Mouse (Mus musculus) ES-E14 (cell line): ENCODE data around the gene Prss56. TPM values are rescaled to one million over a fixed set of nuclear protein-coding genes. Genes with fewer than 3 reads are reported as not detected.

Source experiments
- DNase-seq: peaks from one replicate; pipeline ENCODE4 v3.0.0-alpha.2; 2013; ENCODE audit warnings: low read depth, low spot score
- H3K27ac ChIP-seq: 2 replicates; pipeline ENCODE4 v1.5.1; 2012; ENCODE audit warnings: low read depth, mild to moderate bottlenecking, low read length, moderate library complexity, mixed read lengths; ENCODE audit not compliant: poor library complexity, insufficient read depth, severe bottlenecking
- H3K36me3 ChIP-seq: 2 replicates; pipeline ENCODE4 v1.6.1; 2012; ENCODE audit warnings: mild to moderate bottlenecking, low read length, moderate library complexity, mixed read lengths; ENCODE audit not compliant: control insufficient read depth, poor library complexity, insufficient read depth, severe bottlenecking
- H3K4me1 ChIP-seq, 2 experiments: fragments of 150-350 bp in 1 of 2; sonication (generic) in 1 of 2; 2 replicates each; pipeline ENCODE4 v1.6.1; 2012; ENCODE audit warnings: low read length in 2 of 2, mild to moderate bottlenecking in 1 of 2, mixed read lengths in 1 of 2; ENCODE audit not compliant: control insufficient read depth in 2 of 2, insufficient read depth in 2 of 2, poor library complexity in 1 of 2
- H3K4me3 ChIP-seq, 2 experiments: fragments of 150-350 bp in 1 of 2; sonication (generic) in 1 of 2; 2 replicates each; pipeline ENCODE4 v1.5.1; 2012; ENCODE audit warnings: low read length in 2 of 2, low read depth in 1 of 2, mild to moderate bottlenecking in 1 of 2, mixed read lengths in 1 of 2; ENCODE audit not compliant: insufficient read depth in 1 of 2, poor library complexity in 1 of 2, severe bottlenecking in 1 of 2
- H3K9ac ChIP-seq: 2 replicates; pipeline ENCODE4 v1.6.1; 2012; ENCODE audit warnings: low read depth, mild to moderate bottlenecking, low read length, mixed read lengths; ENCODE audit not compliant: poor library complexity, insufficient read depth, severe bottlenecking
- H3K9me3 ChIP-seq: fragments of 150-350 bp; sonication (generic); 2 replicates; pipeline ENCODE4 v1.6.1; 2012; ENCODE audit warnings: low read depth, mild to moderate bottlenecking, low read length; ENCODE audit not compliant: control insufficient read depth, insufficient read depth
- CHD2 ChIP-seq: IDR thresholded peaks from 2 replicates; pipeline ENCODE4 v1.6.1; 2014; ENCODE audit warnings: mild to moderate bottlenecking, low read depth, low read length, inconsistent platforms
- HCFC1 ChIP-seq: IDR thresholded peaks from 2 replicates; pipeline ENCODE4 v1.6.1; 2012; ENCODE audit warnings: low read length, inconsistent platforms, borderline replicate concordance; ENCODE audit not compliant: insufficient read depth
- MAFK ChIP-seq: IDR thresholded peaks from 2 replicates; pipeline ENCODE4 v1.6.1; 2014; ENCODE audit warnings: mild to moderate bottlenecking, low read depth, low read length, inconsistent platforms; ENCODE audit not compliant: insufficient read depth
- ZC3H11A ChIP-seq: IDR thresholded peaks from 2 replicates; pipeline ENCODE4 v1.6.1; 2012; ENCODE audit warnings: low read depth, mild to moderate bottlenecking, inconsistent platforms, low read length, borderline replicate concordance
- ZNF384 ChIP-seq: IDR thresholded peaks from 2 replicates; pipeline ENCODE4 v1.6.1; 2012; ENCODE audit warnings: low read depth, low read length, inconsistent platforms
- in situ Hi-C, 2 experiments: fragments of 600-800 bp; cut with MboI; formaldehyde crosslinking; loops; one replicate each; pipeline ENCODE4 v1.15.1; 2025; ENCODE audit warnings: low sequenced_read_pairs in 2 of 2, inconsistent platforms in 1 of 2; ENCODE audit not compliant: unreplicated experiment in 2 of 2
- total RNA-seq: library from RNA; depleted of rRNA; stranded (reverse); fragments of 300-350 nt; gene quantifications from 2 replicates; pipeline ENCODE4 v1.2.3, GENCODE M21; 2012; rRNA removed

Gene Prss56
- total RNA-seq: 0.36 and 0.37 TPM in 2 replicates

DNA sequence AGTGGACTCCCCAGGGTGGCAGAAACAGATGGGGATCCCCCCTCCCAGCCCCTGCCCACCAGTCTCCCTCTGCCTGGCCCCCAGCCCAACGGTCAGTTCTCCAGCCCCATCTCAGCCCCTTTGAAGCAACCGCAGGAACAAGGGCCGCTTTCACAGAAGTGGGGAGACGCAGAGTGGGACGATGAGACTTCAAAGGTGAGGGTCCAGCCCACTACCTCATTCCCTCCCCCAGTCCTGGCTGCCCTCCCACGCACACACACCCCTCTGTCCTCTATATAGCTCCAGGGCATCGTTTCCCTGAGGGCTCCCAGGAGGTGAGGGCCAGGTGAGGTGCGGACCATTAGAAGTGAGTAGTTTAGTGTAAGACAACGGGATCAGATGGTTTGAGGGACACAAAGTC is at the start of gene Prss56:
Gene Prss56, plus strand, starts transcription at position 301 of the 400 bp plus-strand sequence.
- DNase-seq: no peak
- in situ Hi-C loops: no loop called here
- Histone ChIP-seq H3K4me1 (peaks cover 2 to 15% of the 10 kb centered on the region in 2 experiments; a peak in 3 of 4 replicates), H3K27ac (no peak within 1 kb of the TSS), H3K36me3 (no peaks in the 10 kb centered on the region), H3K4me3 (peak within 1 kb of the TSS; percentile 26 to 45; a peak in 2 of 4 replicates), H3K9ac (no peak within 1 kb of the TSS), H3K9me3 (no peaks in the 10 kb centered on the region)
- TF ChIP-seq ZNF384: no peak
- no peak for TF ChIP-seq ZC3H11A
- no peak for TF ChIP-seq MAFK

GRCm38 (mm10) chr1:87141550-87141949 is 41.6 kb upstream of the Prss56 start:
- no peak for DNase-seq
- H3K4me3 ChIP-seq: no peak overlapping the region
- in situ Hi-C loops: no loop called here
- H3K36me3 ChIP-seq: no peaks in the 10 kb centered on the region
- H3K27ac ChIP-seq: no peak overlapping the region
- no peaks in the 10 kb centered on the region for H3K9me3 ChIP-seq
- TF ChIP-seq ZNF384 (no peak), CHD2 (no peak), HCFC1 (no peak), ZC3H11A (no peak), MAFK (no peak)
- H3K4me1 ChIP-seq: no peaks in the 10 kb centered on the region
- no peak overlapping the region for H3K9ac ChIP-seq

DNA sequence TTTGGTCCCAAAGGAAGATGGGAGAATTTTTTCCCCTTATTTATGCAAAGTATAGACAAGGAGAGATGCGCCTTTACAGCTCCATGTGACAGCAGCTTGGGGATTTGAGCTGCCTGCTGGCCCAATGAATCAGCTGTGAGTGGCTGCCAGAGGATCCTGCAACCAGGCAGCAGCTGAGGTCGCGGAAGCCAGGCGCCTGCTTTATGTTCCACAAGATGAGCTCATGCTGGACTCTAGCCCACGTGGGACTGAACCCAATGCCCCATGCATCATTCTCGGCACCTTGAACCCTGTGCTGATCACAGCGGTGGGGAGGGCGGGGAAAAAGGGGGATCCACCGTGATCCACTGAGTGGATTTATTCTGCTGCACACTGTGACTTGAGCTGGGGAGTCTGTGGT is 40.7 kb upstream of the Prss56 start:
- Histone ChIP-seq H3K27ac (no peak overlapping the region), H3K4me3 (no peak overlapping the region), H3K36me3 (no peaks in the 10 kb centered on the region), H3K9ac (no peak overlapping the region), H3K9me3 (no peaks in the 10 kb centered on the region), H3K4me1 (no peaks in the 10 kb centered on the region)
- in situ Hi-C loops: no loop called here
- TF ChIP-seq MAFK (no peak), HCFC1 (no peak), ZC3H11A (no peak), ZNF384 (no peak), CHD2 (no peak)
- DNase-seq: no peak

DNA sequence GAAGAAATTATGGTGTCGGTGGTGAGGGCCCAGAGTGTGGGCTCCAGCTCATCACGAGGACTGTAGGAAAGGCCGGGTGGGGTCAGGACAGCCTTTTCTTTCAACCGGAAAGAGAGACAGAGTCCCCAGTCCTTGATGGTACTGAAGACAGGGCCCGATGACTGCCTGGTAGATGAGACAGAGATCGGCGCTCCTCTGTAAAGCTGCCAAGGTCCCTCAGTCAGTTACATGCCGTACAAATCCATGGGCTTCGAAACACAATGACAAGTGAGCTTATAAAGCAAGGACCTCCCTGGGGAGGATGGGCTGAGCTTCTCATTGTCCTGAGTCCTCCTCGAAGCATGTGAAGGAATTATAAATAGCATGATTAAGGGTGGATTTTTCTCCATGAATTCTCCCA is 40.0 kb upstream of the Prss56 start:
- H3K4me1 ChIP-seq: no peaks in the 10 kb centered on the region
- in situ Hi-C loops: no loop called here
- H3K36me3 ChIP-seq: no peaks in the 10 kb centered on the region
- no peak for DNase-seq
- H3K27ac ChIP-seq: no peak overlapping the region
- H3K9ac ChIP-seq: no peak overlapping the region
- TF ChIP-seq HCFC1 (no peak), CHD2 (no peak), MAFK (no peak), ZC3H11A (no peak), ZNF384 (no peak)
- no peak overlapping the region for H3K4me3 ChIP-seq
- H3K9me3 ChIP-seq: no peaks in the 10 kb centered on the region

GRCm38 (mm10) chr1:87149422-87149821 is 33.7 kb upstream of the Prss56 start:
- H3K4me3 ChIP-seq: peak overlapping the region in 1 of 2 experiments; percentile 57; a peak in 1 of 4 replicates
- peaks cover 0 to 5% of the 10 kb centered on the region in 2 experiments; a peak in 1 of 4 replicates for H3K4me1 ChIP-seq
- H3K9ac ChIP-seq: no peak overlapping the region
- H3K36me3 ChIP-seq: no peaks in the 10 kb centered on the region
- no peak overlapping the region for H3K27ac ChIP-seq
- TF ChIP-seq CHD2: no peak
- H3K9me3 ChIP-seq: no peaks in the 10 kb centered on the region
- DNase-seq: no peak
- in situ Hi-C loops: no loop called here
